Mouse (Mus musculus) neural tube, embryonic 15.5 days (tissue): ENCODE data around the gene Plekha4. TPM values are rescaled to one million over a fixed set of nuclear protein-coding genes. Genes with fewer than 3 reads are reported as not detected.
A peak's percentile ranks its signal among the peaks of the same experiment; 100 is the strongest.

Source experiments
- ATAC-seq: fragments of 200-750 bp; cut with Nextera tagmentation; 2 replicates; pipeline ENCODE4 v1.8.0; 2017; ENCODE audit warnings: mild to moderate bottlenecking, moderate TSS enrichment, moderate library complexity; ENCODE audit not compliant: low FRiP score
- H3K27ac ChIP-seq: fragments of 300-500 bp; sonication (generic); replicated peaks from 2 replicates; pipeline ENCODE4 v1.5.1; 2015; ENCODE audit warnings: mild to moderate bottlenecking, inconsistent platforms
- H3K27me3 ChIP-seq: fragments of 300-500 bp; sonication (generic); replicated peaks from 2 replicates; pipeline ENCODE4 v1.6.1; 2015; ENCODE audit warnings: inconsistent platforms
- H3K36me3 ChIP-seq: fragments of 300-500 bp; sonication (generic); 2 replicates; pipeline ENCODE4 v1.6.1; 2015; ENCODE audit warnings: inconsistent platforms
- H3K4me1 ChIP-seq: fragments of 300-500 bp; sonication (generic); 2 replicates; pipeline ENCODE4 v1.6.1; 2015; ENCODE audit warnings: inconsistent platforms
- H3K4me2 ChIP-seq: fragments of 300-500 bp; sonication (generic); 2 replicates; pipeline ENCODE4 v1.6.1; 2015; ENCODE audit warnings: inconsistent platforms, mild to moderate bottlenecking, moderate library complexity
- H3K4me3 ChIP-seq: fragments of 300-500 bp; sonication (generic); replicated peaks from 2 replicates; pipeline ENCODE4 v1.5.1; 2015; ENCODE audit warnings: mild to moderate bottlenecking, inconsistent platforms
- H3K9ac ChIP-seq: fragments of 300-500 bp; sonication (generic); replicated peaks from 2 replicates; pipeline ENCODE4 v1.6.1; 2015; ENCODE audit warnings: mild to moderate bottlenecking, inconsistent platforms
- H3K9me3 ChIP-seq: fragments of 300-500 bp; sonication (generic); replicated peaks from 2 replicates; pipeline ENCODE4 v1.6.1; 2016; ENCODE audit warnings: inconsistent platforms
- WGBS: fragments of 180-500 bp; shearing (Covaris S2); methylation state at CpG from one replicate; pipeline ENCODE4 v1.1.7; 2015; ENCODE audit warnings: mixed read lengths; 5-methylcytosine and 5-hydroxymethylcytosine counted together
- polyA plus RNA-seq: library from polyadenylated mRNA; unstranded; fragments of >200 nt; fragmentation: Nextera tagmentation; extraction: Ambion mirVana; gene quantifications from 2 replicates; pipeline ENCODE4 v1.2.1, GENCODE M21; 2015

The Plekha4 gene
- polyA plus RNA-seq, 1 experiment from 2014 or later = 4.3 TPM

- no peak overlapping the region for H3K4me2 ChIP-seq
- H3K4me3 ChIP-seq = no peak overlapping the region
- no peaks in the 10 kb centered on the region for H3K9me3 ChIP-seq
- H3K9ac ChIP-seq = no peak overlapping the region
- H3K4me1 ChIP-seq = peaks cover 5% of the 10 kb centered on the region; the same call in 1 of the 2 replicates
- H3K36me3 ChIP-seq = no peaks in the 10 kb centered on the region
- H3K27me3 ChIP-seq = no peaks in the 10 kb centered on the region
- ATAC-seq = peak; percentile 15; the same call in 1 of the 2 replicates
- no peak overlapping the region for H3K27ac ChIP-seq
- WGBS = 52% methylated on average over 12 of the region's 12 CpGs
Measured at GRCm38 (mm10) chr7:45561624-45562520, 35.7 kb downstream of the Plekha4 start.

DNA sequence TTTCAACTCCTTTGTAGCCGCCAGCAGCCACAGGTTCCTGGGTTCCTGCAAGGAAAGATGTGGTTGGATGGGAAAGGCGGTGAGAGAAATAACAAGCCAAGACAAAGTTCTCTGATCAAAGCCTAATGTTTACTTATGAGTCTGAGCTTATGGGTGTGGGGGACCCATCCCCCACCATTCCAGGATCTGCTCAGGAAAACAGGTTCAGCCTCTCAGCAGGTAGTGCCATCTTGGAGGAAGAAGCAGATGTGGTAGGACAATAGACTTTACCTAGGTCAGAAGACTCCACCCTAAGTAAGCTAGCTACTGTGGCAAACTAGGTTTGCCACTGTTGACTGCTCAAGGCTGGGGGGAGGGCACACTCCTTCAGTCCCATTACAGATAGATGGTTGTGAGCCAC is 38.7 kb downstream of the Plekha4 start:
- 74% methylated on average over 2 of the region's 2 CpGs for WGBS
- ATAC-seq = no peak
- no peaks in the 10 kb centered on the region for H3K9me3 ChIP-seq

GRCm38 (mm10) chr7:45565446-45565845 is 39.3 kb downstream of the Plekha4 start:
- no peaks in the 10 kb centered on the region for H3K36me3 ChIP-seq
- no peak overlapping the region for H3K4me3 ChIP-seq
- H3K4me1 ChIP-seq = peaks cover 27% of the 10 kb centered on the region
- H3K27me3 ChIP-seq = no peaks in the 10 kb centered on the region
- H3K9ac ChIP-seq = no peak overlapping the region
- H3K27ac ChIP-seq = no peak overlapping the region
- H3K9me3 ChIP-seq = no peaks in the 10 kb centered on the region
- 93% methylated on average over 9 of the region's 9 CpGs for WGBS
- H3K4me2 ChIP-seq = no peak overlapping the region
- ATAC-seq = no peak

More for the DNA sequence above, 38.7 kb downstream of the Plekha4 start:
- Histone ChIP-seq H3K9ac (no peak overlapping the region), H3K4me1 (peaks cover 25% of the 10 kb centered on the region), H3K4me3 (no peak overlapping the region), H3K27ac (no peak overlapping the region), H3K4me2 (no peak overlapping the region), H3K36me3 (no peaks in the 10 kb centered on the region), H3K27me3 (no peaks in the 10 kb centered on the region)

DNA sequence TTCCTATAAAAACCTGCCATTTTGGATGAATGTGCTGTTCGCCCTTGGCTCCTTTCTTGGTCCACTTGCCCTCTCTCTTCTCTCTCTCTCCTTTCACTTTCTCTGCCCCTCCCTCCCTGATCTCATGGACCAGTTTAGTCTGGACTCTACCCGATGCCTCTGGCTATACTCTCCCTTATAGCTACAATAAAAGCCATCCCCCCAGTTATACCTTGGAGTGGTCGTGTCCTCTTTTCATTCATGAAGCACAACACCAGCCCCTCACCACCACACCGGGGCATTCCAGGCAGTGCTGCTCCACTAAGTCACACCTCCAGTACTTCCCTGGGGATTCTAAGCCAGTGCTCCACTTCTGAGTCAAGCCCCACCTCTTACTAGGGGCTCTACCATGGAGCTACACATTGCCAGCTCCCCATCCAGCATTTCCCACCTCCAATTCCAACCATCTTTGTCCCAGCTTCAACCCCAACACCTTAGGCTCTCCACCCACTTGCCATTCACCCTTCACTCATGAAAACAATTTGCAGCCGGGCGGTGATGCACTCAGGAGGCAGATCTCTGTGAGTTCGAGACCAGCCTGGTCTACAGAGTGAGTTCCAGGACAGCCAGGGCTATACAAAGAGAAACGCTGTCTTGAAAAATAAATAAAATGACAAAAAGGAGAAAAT is 41.1 kb downstream of the Plekha4 start:
- no peak for ATAC-seq
- H3K27ac ChIP-seq = peak overlapping the region; percentile 88; the same call in 1 of the 2 replicates
- H3K36me3 ChIP-seq = no peaks in the 10 kb centered on the region
- no peaks in the 10 kb centered on the region for H3K9me3 ChIP-seq
- no peak overlapping the region for H3K4me3 ChIP-seq
- peak overlapping the region; percentile 85 for H3K4me2 ChIP-seq
- 75% methylated on average over 8 of the region's 8 CpGs for WGBS
- H3K27me3 ChIP-seq = no peaks in the 10 kb centered on the region
- H3K9ac ChIP-seq = peak overlapping the region; percentile 50; the same call in 1 of the 2 replicates
- H3K4me1 ChIP-seq = peaks cover 38% of the 10 kb centered on the region

- H3K4me1 ChIP-seq = peaks cover 39% of the 10 kb centered on the region
- H3K36me3 ChIP-seq = no peaks in the 10 kb centered on the region
- H3K9ac ChIP-seq = peak overlapping the region; percentile 50
- peak; percentile 93 for ATAC-seq
- peak overlapping the region; percentile 85 for H3K4me2 ChIP-seq
- no peaks in the 10 kb centered on the region for H3K27me3 ChIP-seq
- peak overlapping the region; percentile 53 for H3K4me3 ChIP-seq
- H3K27ac ChIP-seq = peak overlapping the region; percentile 88
- 1% methylated on average over 24 of the region's 24 CpGs for WGBS
- no peaks in the 10 kb centered on the region for H3K9me3 ChIP-seq
Measured at GRCm38 (mm10) chr7:45567780-45568516, 41.8 kb downstream of the Plekha4 start.

DNA sequence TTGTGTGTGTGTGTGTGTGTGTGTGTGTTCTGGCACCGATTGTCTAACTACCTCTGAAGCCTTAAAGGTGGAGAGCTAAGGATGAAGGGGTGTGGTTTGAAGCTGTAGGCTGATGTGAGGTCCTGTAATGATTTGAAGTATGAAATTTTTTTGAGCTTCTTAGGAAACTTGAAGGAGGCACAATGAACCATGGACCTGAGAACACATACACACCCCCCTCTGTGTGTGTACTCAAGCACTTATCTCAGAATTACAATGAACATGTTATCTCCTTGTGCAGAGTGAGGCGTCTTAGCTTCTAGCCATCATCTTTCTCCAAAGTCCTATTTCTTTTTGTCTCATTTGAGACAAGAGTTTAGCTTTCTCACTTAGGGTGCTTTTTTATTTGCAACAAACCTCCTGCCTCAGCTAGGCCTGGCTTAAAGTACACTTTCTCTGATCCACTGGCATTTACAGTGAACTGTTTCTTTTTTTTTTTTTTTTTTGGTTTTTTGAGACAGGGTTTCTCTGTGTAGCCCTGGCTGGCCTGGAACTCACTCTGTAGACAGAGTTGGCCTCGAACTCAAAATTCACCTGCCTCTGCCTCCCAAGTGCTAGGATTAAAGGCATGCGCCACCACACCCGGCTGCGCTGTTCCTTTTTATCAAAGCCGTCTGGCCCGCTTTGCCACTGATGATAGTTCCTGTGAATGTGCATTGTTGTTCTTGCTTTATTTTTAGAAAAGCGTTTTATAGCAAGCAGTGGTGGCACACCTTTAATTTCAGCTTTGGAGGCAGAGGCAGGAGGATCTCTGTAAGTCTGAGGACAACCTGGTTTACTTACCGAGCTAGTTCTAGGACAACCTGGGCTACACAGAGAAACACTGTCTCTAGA is 42.7 kb downstream of the Plekha4 start:
- H3K27me3 ChIP-seq = no peaks in the 10 kb centered on the region
- H3K4me3 ChIP-seq = peak overlapping the region; percentile 53
- 80% methylated on average over 10 of the region's 10 CpGs for WGBS
- peak; percentile 25; the same call in 1 of the 2 replicates for ATAC-seq
- peak overlapping the region; percentile 85 for H3K4me2 ChIP-seq
- no peaks in the 10 kb centered on the region for H3K36me3 ChIP-seq
- H3K9ac ChIP-seq = peak overlapping the region; percentile 50
- H3K9me3 ChIP-seq = no peaks in the 10 kb centered on the region
- H3K4me1 ChIP-seq = peaks cover 39% of the 10 kb centered on the region
- H3K27ac ChIP-seq = peak overlapping the region; percentile 88

DNA sequence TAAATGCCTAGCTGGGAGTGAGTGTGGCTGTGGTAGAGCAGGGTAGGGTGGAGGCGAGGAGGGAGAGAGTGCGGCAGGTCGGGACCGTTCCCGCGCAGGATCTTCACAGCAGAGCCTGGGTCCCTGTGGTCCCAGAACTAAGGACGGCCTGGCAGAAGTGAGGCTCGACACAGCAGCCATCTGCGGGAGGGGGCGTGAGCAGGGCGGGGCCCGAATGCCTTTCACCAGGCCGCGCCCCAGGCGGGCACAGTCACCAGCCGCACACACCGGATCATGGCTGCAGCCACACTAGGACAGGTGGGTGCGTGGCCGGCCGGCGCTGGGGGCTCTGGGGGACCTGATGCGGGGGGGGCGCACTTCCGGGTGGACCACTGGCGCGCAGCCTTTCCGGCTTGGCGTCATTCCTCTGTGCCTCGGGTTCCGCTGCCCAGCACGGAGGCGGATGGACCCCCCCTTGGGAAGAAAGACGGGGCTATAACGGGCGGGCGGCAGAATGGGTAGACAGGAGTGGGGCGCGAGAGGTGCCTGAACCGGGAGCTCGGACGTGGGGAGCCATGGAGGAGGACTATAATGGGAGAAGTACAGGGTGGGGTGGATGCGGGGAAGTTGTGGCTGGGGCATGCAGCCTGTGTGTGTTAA is 44.1 kb downstream of the Plekha4 start, which contains the start of gene Bcat2:
Bcat2 (plus strand) TSS at position 51 of the 639 bp plus-strand sequence.
- Histone ChIP-seq H3K9ac (peak within 1 kb of the TSS; percentile 88), H3K4me1 (peaks cover 39% of the 10 kb centered on the region), H3K27ac (peak within 1 kb of the TSS; percentile 88), H3K9me3 (no peaks in the 10 kb centered on the region), H3K36me3 (no peaks in the 10 kb centered on the region), H3K27me3 (no peaks in the 10 kb centered on the region), H3K4me3 (peak within 1 kb of the TSS; percentile 71), H3K4me2 (peak within 1 kb of the TSS; percentile 81)
- ATAC-seq = peak; percentile 71
- WGBS = under 1% methylated on average over 42 of the region's 42 CpGs

GRCm38 (mm10) chr7:45571966-45572365 is 45.8 kb downstream of the Plekha4 start:
- 56% methylated on average over 1 of the region's 1 CpGs for WGBS
- no peak for ATAC-seq
- H3K27ac ChIP-seq = no peak overlapping the region
- no peaks in the 10 kb centered on the region for H3K9me3 ChIP-seq
- H3K9ac ChIP-seq = no peak overlapping the region
- peaks cover 39% of the 10 kb centered on the region for H3K4me1 ChIP-seq
- H3K36me3 ChIP-seq = peaks cover 12% of the 10 kb centered on the region
- no peaks in the 10 kb centered on the region for H3K27me3 ChIP-seq
- no peak overlapping the region for H3K4me2 ChIP-seq
- no peak overlapping the region for H3K4me3 ChIP-seq

DNA sequence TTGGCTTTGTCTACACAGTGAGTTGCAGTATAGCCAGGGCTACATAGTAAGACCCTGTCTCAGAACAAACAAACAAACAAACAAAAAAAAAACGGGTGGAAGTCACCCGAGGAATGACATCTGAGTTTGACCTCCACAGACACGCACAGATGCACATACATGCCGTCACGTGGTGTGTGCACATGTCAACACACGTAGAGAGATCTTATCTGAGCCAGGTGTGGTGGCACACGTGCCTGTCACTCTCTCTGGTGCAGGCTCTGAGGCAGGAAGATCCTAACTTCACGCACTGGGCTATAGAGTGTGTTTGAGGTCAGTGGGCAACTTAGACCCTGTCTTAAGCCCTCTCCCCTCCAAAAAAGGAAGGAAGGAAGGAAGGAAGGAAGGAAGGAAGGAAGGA is 47.8 kb downstream of the Plekha4 start:
- whole genome bisulfite sequencing = 85% methylated on average over 8 of the region's 8 CpGs
- Histone ChIP-seq H3K9ac (no peak overlapping the region), H3K27me3 (no peaks in the 10 kb centered on the region), H3K36me3 (peaks cover 22% of the 10 kb centered on the region), H3K4me3 (no peak overlapping the region), H3K27ac (no peak overlapping the region), H3K9me3 (no peaks in the 10 kb centered on the region), H3K4me2 (no peak overlapping the region), H3K4me1 (peaks cover 24% of the 10 kb centered on the region)
- no peak for ATAC-seq
